Mouse (Mus musculus) hindbrain, embryonic 10.5 days (tissue): ENCODE measurements around the gene Neurl1b. TPM values are rescaled to one million over a fixed set of nuclear protein-coding genes. Genes with fewer than 3 reads are reported as not detected.

Experiments used
- DNase-seq: peaks from one replicate; pipeline ENCODE4 v3.0.0-alpha.2; 2017; ENCODE audit warnings: low spot score
- H3K27ac ChIP-seq: fragments of 300-500 bp; sonication (generic); 2 replicates; pipeline ENCODE4 v1.5.1; 2016; ENCODE audit warnings: mild to moderate bottlenecking, moderate library complexity
- H3K27me3 ChIP-seq: fragments of 300-500 bp; sonication (generic); 2 replicates; pipeline ENCODE4 v1.6.1; 2016; ENCODE audit warnings: mild to moderate bottlenecking; ENCODE audit not compliant: poor library complexity, insufficient read depth, severe bottlenecking
- H3K36me3 ChIP-seq: fragments of 300-500 bp; sonication (generic); 2 replicates; pipeline ENCODE4 v1.6.1; 2016; ENCODE audit warnings: mild to moderate bottlenecking, moderate library complexity
- H3K4me1 ChIP-seq: fragments of 300-500 bp; sonication (generic); replicated peaks from 2 replicates; pipeline ENCODE4 v1.6.1; 2016; ENCODE audit warnings: mild to moderate bottlenecking
- H3K4me3 ChIP-seq: fragments of 300-500 bp; sonication (generic); 2 replicates; pipeline ENCODE4 v1.5.1; 2016; ENCODE audit warnings: mild to moderate bottlenecking, moderate library complexity
- H3K9me3 ChIP-seq: fragments of 300-500 bp; sonication (generic); 2 replicates; pipeline ENCODE4 v1.6.1; 2016; ENCODE audit warnings: mild to moderate bottlenecking, moderate library complexity
- WGBS: fragments of 180-500 bp; shearing (Covaris S2); methylation state at CpG from one replicate; pipeline ENCODE4 v1.1.7; 2016; 5-methylcytosine and 5-hydroxymethylcytosine counted together
- polyA plus RNA-seq: library from polyadenylated mRNA; unstranded; fragments of >200 nt; fragmentation: Nextera tagmentation; extraction: Ambion mirVana; gene quantifications from 2 replicates; pipeline ENCODE4 v1.2.1, GENCODE M21; 2016

Neurl1b gene
- polyA plus RNA-seq, 1 experiment from 2014 or later: 0.16 TPM

- no peak for DNase-seq
- no peaks in the 10 kb centered on the region for H3K36me3 ChIP-seq
- H3K27me3 ChIP-seq: peaks cover 83% of the 10 kb centered on the region
- H3K4me3 ChIP-seq: peak overlapping the region; percentile 82
- 19% methylated on average over 5 of the region's 5 CpGs for WGBS
- H3K9me3 ChIP-seq: no peaks in the 10 kb centered on the region
- H3K27ac ChIP-seq: peak overlapping the region; percentile 86; the same call in 1 of the 2 replicates
- H3K4me1 ChIP-seq: peaks cover 23% of the 10 kb centered on the region
Observed at GRCm38 (mm10) chr17:26414184-26414522, 476 bp upstream of the Neurl1b start.

GRCm38 (mm10) chr17:26415355-26415865 is 781 bp downstream of the Neurl1b start:
- Histone ChIP-seq H3K36me3 (no peaks in the 10 kb centered on the region), H3K4me1 (peaks cover 23% of the 10 kb centered on the region), H3K27me3 (peaks cover 82% of the 10 kb centered on the region), H3K9me3 (no peaks in the 10 kb centered on the region), H3K27ac (peak overlapping the region; percentile 86), H3K4me3 (peak overlapping the region; percentile 82)
- 2% methylated on average over 27 of the region's 27 CpGs for WGBS
- peak; percentile 17 for DNase-seq

GRCm38 (mm10) chr17:26416141-26416540 is 1.5 kb downstream of the Neurl1b start:
- WGBS: 72% methylated on average over 3 of the region's 3 CpGs
- H3K9me3 ChIP-seq: no peaks in the 10 kb centered on the region
- H3K4me3 ChIP-seq: peak overlapping the region; percentile 82; the same call in 1 of the 2 replicates
- H3K27me3 ChIP-seq: peaks cover 81% of the 10 kb centered on the region
- DNase-seq: no peak
- H3K4me1 ChIP-seq: peaks cover 23% of the 10 kb centered on the region
- no peaks in the 10 kb centered on the region for H3K36me3 ChIP-seq
- no peak overlapping the region for H3K27ac ChIP-seq

GRCm38 (mm10) chr17:26417770-26418421 is 3.3 kb downstream of the Neurl1b start:
- Histone ChIP-seq H3K27ac (no peak overlapping the region), H3K4me3 (no peak overlapping the region), H3K9me3 (no peaks in the 10 kb centered on the region), H3K36me3 (no peaks in the 10 kb centered on the region), H3K27me3 (peaks cover 70% of the 10 kb centered on the region), H3K4me1 (peaks cover 23% of the 10 kb centered on the region)
- DNase-seq: no peak
- WGBS: 90% methylated on average over 6 of the region's 6 CpGs

- Histone ChIP-seq H3K4me1 (peaks cover 13% of the 10 kb centered on the region), H3K36me3 (no peaks in the 10 kb centered on the region), H3K27ac (no peak overlapping the region), H3K9me3 (no peaks in the 10 kb centered on the region), H3K4me3 (no peak overlapping the region), H3K27me3 (peaks cover 52% of the 10 kb centered on the region)
- DNase-seq: no peak
- 84% methylated on average over 7 of the region's 7 CpGs for WGBS
Observed at GRCm38 (mm10) chr17:26420491-26421247, 6.0 kb downstream of the Neurl1b start.

GRCm38 (mm10) chr17:26421561-26421960 is 6.9 kb downstream of the Neurl1b start:
- Histone ChIP-seq H3K4me1 (peaks cover 10% of the 10 kb centered on the region), H3K9me3 (no peaks in the 10 kb centered on the region), H3K27ac (no peak overlapping the region), H3K4me3 (no peak overlapping the region), H3K36me3 (no peaks in the 10 kb centered on the region), H3K27me3 (peaks cover 43% of the 10 kb centered on the region)
- peak; percentile 25 for DNase-seq
- WGBS: 52% methylated on average over 3 of the region's 3 CpGs

- no peak overlapping the region for H3K4me3 ChIP-seq
- H3K4me1 ChIP-seq: peaks cover 10% of the 10 kb centered on the region
- no peaks in the 10 kb centered on the region for H3K9me3 ChIP-seq
- DNase-seq: no peak
- no peak overlapping the region for H3K27ac ChIP-seq
- peaks cover 35% of the 10 kb centered on the region for H3K27me3 ChIP-seq
- H3K36me3 ChIP-seq: no peaks in the 10 kb centered on the region
- WGBS: 86% methylated on average over 6 of the region's 6 CpGs
Observed at GRCm38 (mm10) chr17:26422390-26422789, 7.8 kb downstream of the Neurl1b start.

- Histone ChIP-seq H3K9me3 (no peaks in the 10 kb centered on the region), H3K36me3 (no peaks in the 10 kb centered on the region), H3K4me3 (no peak overlapping the region), H3K27me3 (peaks cover 20% of the 10 kb centered on the region), H3K27ac (no peak overlapping the region), H3K4me1 (peaks cover 10% of the 10 kb centered on the region)
- 35% methylated on average over 11 of the region's 11 CpGs for WGBS
- no peak for DNase-seq
Observed at GRCm38 (mm10) chr17:26423967-26424641, 9.5 kb downstream of the Neurl1b start.

- Histone ChIP-seq H3K27ac (no peak overlapping the region), H3K9me3 (no peaks in the 10 kb centered on the region), H3K4me3 (no peak overlapping the region), H3K4me1 (peaks cover 10% of the 10 kb centered on the region), H3K27me3 (peaks cover 28% of the 10 kb centered on the region), H3K36me3 (no peaks in the 10 kb centered on the region)
- DNase-seq: no peak
- 62% methylated on average over 13 of the region's 13 CpGs for WGBS
Observed at GRCm38 (mm10) chr17:26424973-26425735, 10.5 kb downstream of the Neurl1b start.

GRCm38 (mm10) chr17:26433295-26433694 is 18.7 kb downstream of the Neurl1b start:
- H3K27ac ChIP-seq: no peak overlapping the region
- 67% methylated on average over 11 of the region's 11 CpGs for WGBS
- H3K27me3 ChIP-seq: peaks cover 63% of the 10 kb centered on the region
- peaks cover 4% of the 10 kb centered on the region; the same call in 1 of the 2 replicates for H3K4me1 ChIP-seq
- H3K9me3 ChIP-seq: no peaks in the 10 kb centered on the region
- DNase-seq: no peak
- no peaks in the 10 kb centered on the region for H3K36me3 ChIP-seq
- no peak overlapping the region for H3K4me3 ChIP-seq

GRCm38 (mm10) chr17:26437089-26437815 is 22.6 kb downstream of the Neurl1b start:
- H3K27ac ChIP-seq: no peak overlapping the region
- WGBS: 84% methylated on average over 14 of the region's 14 CpGs
- H3K36me3 ChIP-seq: no peaks in the 10 kb centered on the region
- H3K9me3 ChIP-seq: no peaks in the 10 kb centered on the region
- no peak overlapping the region for H3K4me3 ChIP-seq
- DNase-seq: no peak
- H3K4me1 ChIP-seq: peaks cover 11% of the 10 kb centered on the region
- peaks cover 73% of the 10 kb centered on the region for H3K27me3 ChIP-seq

GRCm38 (mm10) chr17:26439001-26439400 is 24.4 kb downstream of the Neurl1b start:
- Histone ChIP-seq H3K36me3 (no peaks in the 10 kb centered on the region), H3K4me3 (peak overlapping the region; percentile 49), H3K4me1 (peaks cover 7% of the 10 kb centered on the region), H3K27ac (0 out of 2 replicates have a peak overlapping the region, but pooled peaks have one; percentile 40), H3K9me3 (no peaks in the 10 kb centered on the region), H3K27me3 (peaks cover 68% of the 10 kb centered on the region)
- peak; percentile 37 for DNase-seq
- 9% methylated on average over 52 of the region's 52 CpGs for WGBS
